Comparison of ENCODE assay signal across 9 mouse cellular contexts in the genomic region with DNA sequence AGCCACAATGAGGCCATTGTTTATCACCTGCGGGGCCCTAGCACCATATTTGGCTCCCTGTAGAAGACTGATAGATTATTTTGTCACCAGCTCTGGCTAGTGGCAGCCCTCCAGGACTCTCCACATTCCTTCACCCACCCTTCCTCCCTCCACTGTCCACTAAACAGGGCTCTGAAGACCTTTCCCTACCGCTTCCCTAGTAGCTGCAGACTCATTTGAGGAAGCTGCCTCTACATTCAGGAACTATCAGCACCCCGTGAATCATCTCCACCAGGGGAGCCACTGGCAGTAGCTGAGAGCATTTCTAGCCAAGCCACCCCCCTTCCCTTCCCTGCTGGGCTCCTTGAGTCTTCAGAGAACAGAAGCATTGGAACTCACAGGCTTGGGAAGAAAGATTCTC. TPM values are rescaled to one million over a fixed set of nuclear protein-coding genes. Genes with fewer than 3 reads are reported as not detected.
DNase-seq lines count a peak whose midpoint lies in the region; ATAC-seq and TF ChIP-seq lines count a peak whose summit lies in the region.
"Had no signal": no experiment of that assay in that cellular context is flagged by ENCODE, and none has a peak within 500 bp of the region (broad histone marks: within the 10 kb centered on the region; RNA-seq: fewer than 3 reads in every experiment).

No protein-coding gene starts in this region.

- H3K27me3 ChIP-seq in kidney, embryonic 15.5 days: no peaks in the 10 kb centered on the region
- H3K27me3 ChIP-seq: embryonic facial prominence, embryonic 12.5 days had no signal

- no peak overlapping the region for H3K9ac ChIP-seq in kidney, embryonic 15.5 days
- H3K9ac ChIP-seq: embryonic facial prominence, embryonic 12.5 days had no signal

- H3K4me1 ChIP-seq in kidney, embryonic 15.5 days: peaks cover 18% of the 10 kb centered on the region; the same call in 1 of the 2 replicates
- H3K4me1 ChIP-seq in cortical plate, adult 2 months (ENCODE audit: control insufficient read depth, insufficient read depth, low read length): peaks cover 2% of the 10 kb centered on the region; the same call in 1 of the 2 replicates
- H3K4me1 ChIP-seq: embryonic facial prominence, embryonic 12.5 days had no signal

- H3K36me3 ChIP-seq in kidney, embryonic 15.5 days: no peaks in the 10 kb centered on the region
- no peaks in the 10 kb centered on the region for H3K36me3 ChIP-seq in macrophage (ENCODE audit: inconsistent target)
- H3K36me3 ChIP-seq: embryonic facial prominence, embryonic 12.5 days had no signal

- 0 out of 2 replicates have a peak overlapping the region, but pooled peaks have one; percentile 23 for H3K27ac ChIP-seq in kidney, embryonic 15.5 days
- H3K27ac ChIP-seq in cortical plate, adult 2 months (ENCODE audit: insufficient read depth, low read length): no peak overlapping the region
- H3K27ac ChIP-seq in macrophage: peak overlapping the region; percentile 55
- H3K27ac ChIP-seq: embryonic facial prominence, embryonic 12.5 days had no signal

- TF ChIP-seq POLR2A in cortical plate, adult 2 months (IDR thresholded peaks at IDR 0.05; ENCODE audit: extremely low read depth, insufficient read depth, low read length): no peak

- no peak for DNase-seq in kidney, adult 18-20 months
- DNase-seq in heart, postnatal 10 days: peak; percentile 82 to 86
- DNase-seq in thymus, postnatal 25 days: no peak
- no peak for DNase-seq in left cerebral cortex, postnatal 36 days (ENCODE audit: low spot score in 2 of 2)

- no peak overlapping the region for H3K4me3 ChIP-seq in kidney, embryonic 15.5 days (replicated peaks)
- H3K4me3 ChIP-seq in cortical plate, adult 2 months (ENCODE audit: insufficient read depth, low read length): no peak overlapping the region
- no peak overlapping the region for H3K4me3 ChIP-seq in macrophage (ENCODE audit: inconsistent target)
- H3K4me3 ChIP-seq: embryonic facial prominence, embryonic 12.5 days had no signal

- H3K4me2 ChIP-seq in kidney, embryonic 15.5 days: no peak overlapping the region
- H3K4me2 ChIP-seq: embryonic facial prominence, embryonic 12.5 days had no signal

- ATAC-seq in kidney, embryonic 15.5 days (replicated peaks; ENCODE audit: low FRiP score): no peak
- no peak for ATAC-seq in erythroid progenitor cell, adult 5-6 weeks (replicated peaks; ENCODE audit: low FRiP score, poor library complexity, severe bottlenecking)

- 0 out of 2 replicates have a peak, but pooled peaks have one; percentile 7 for TF ChIP-seq CTCF in cortical plate, adult 2 months (IDR thresholded peaks at IDR 0.05; ENCODE audit: extremely low read depth, insufficient read depth, low read length)

- intact Hi-C loops in heart, postnatal 10 days (cut with DNase I): no loop called here
- intact Hi-C loops in left cerebral cortex, postnatal 36 days (cut with DNase I): no loop called here

- WGBS in kidney, embryonic 15.5 days: 54% methylated on average over 3 of the region's 3 CpGs
- WGBS in macrophage (ENCODE audit: missing documents): 34% methylated on average over 3 of the region's 3 CpGs

- H3K9me3 ChIP-seq in kidney, embryonic 15.5 days (replicated peaks): no peaks in the 10 kb centered on the region
- H3K9me3 ChIP-seq: embryonic facial prominence, embryonic 12.5 days had no signal

- no peaks in the 10 kb centered on the region for H3K79me2 ChIP-seq in macrophage (ENCODE audit: inconsistent target)

RNA-seq across cellular contexts. Expression of a gene that starts 45.9 kb away (rescaled TPM):
- 12.3 and 13.3 TPM in 2 replicates for polyA plus RNA-seq in kidney, embryonic 15.5 days (2015; fragmentation: Nextera tagmentation; extraction: Ambion mirVana)
- 32.9 and 33.2 TPM in 2 replicates for polyA plus RNA-seq in cortical plate, adult 2 months (2012; rRNA removed)
- total RNA-seq in heart, postnatal 10 days (2021): 100 to 1,000 TPM; 101 to 154 TPM
- 100 to 1,000 TPM in 19 of 26 experiments, 10 to 100 TPM in 6, 1 to 10 TPM in 1; 2.6 to 175 (median 132) TPM for total RNA-seq in macrophage (2018; cell fraction: chromatin; rRNA removed)
- total RNA-seq in macrophage (2018; cell fraction: cytosol; rRNA removed): 100 to 1,000 TPM in 12 of 26 experiments, 10 to 100 TPM in 14; 12.4 to 139 (median 98.3) TPM
- total RNA-seq in macrophage (2018; cell fraction: nucleus; rRNA removed): 100 to 1,000 TPM in 23 of 26 experiments, 10 to 100 TPM in 3; 17.9 to 251 (median 174) TPM
- polyA plus RNA-seq in macrophage (2018): 39.1 to 68.1 TPM (median 42.7 TPM) in 3 replicates
- 19.8 and 24.7 TPM in 2 replicates for total RNA-seq in erythroid progenitor cell, adult 5-6 weeks (2015; ENCODE audit: low replicate concordance)
- 8.8 and 18.0 TPM in 2 replicates for total RNA-seq in erythroid progenitor cell, adult 5-6 weeks (2017; ENCODE audit: low replicate concordance)
- total RNA-seq in left cerebral cortex, postnatal 36 days (2021): 10 to 100 TPM; 54.3 to 63.3 TPM

Comparison
In these comparisons a context has a peak if more than half of its experiments do, and no peak if none do; other contexts are left out.
1. DNase-seq: peak in heart, postnatal 10 days (2 of 2); none in kidney, adult 18-20 months (single experiment), thymus, postnatal 25 days (single experiment) and left cerebral cortex, postnatal 36 days (0 of 2).